Mouse (Mus musculus) testis, adult 2 months (tissue): ENCODE measurements around the gene Irf2bp2.

Experiments used
- CTCF ChIP-seq: fragments of 200-500 bp; IDR thresholded peaks from 2 replicates; pipeline ENCODE4 v1.5.1; 2012; ENCODE audit warnings: low read depth, mild to moderate bottlenecking, inconsistent platforms, low read length, moderate library complexity; ENCODE audit not compliant: control insufficient read depth, insufficient read depth, insufficient replicate concordance
- POLR2A ChIP-seq: fragments of 200-500 bp; IDR thresholded peaks from 2 replicates; pipeline ENCODE4 v1.6.1; 2012; ENCODE audit warnings: low read depth, mild to moderate bottlenecking, inconsistent platforms, low read length, moderate library complexity; ENCODE audit not compliant: control insufficient read depth

GRCm38 (mm10) chr8:126590024-126590529 is 3.7 kb downstream of the Irf2bp2 start:
- no peak for TF ChIP-seq POLR2A
- TF ChIP-seq CTCF: no peak
